Mouse (Mus musculus) CD4-positive, CD25-positive, alpha-beta regulatory T cell, adult 2 months (primary cell): ENCODE measurements around the gene Bhlha9.

Experiments
- DNase-seq: peaks from one replicate; pipeline ENCODE4 v3.0.0-alpha.2; 2012; ENCODE audit warnings: low read depth, low spot score

The Bhlha9 gene

GRCm38 (mm10) chr11:76671871-76672475 is at the start of gene Bhlha9:
Gene Bhlha9 (plus strand): TSS chr11:76672470.
- no peak for DNase-seq

GRCm38 (mm10) chr11:76622566-76623205 is 49.6 kb upstream of the Bhlha9 start:
- DNase-seq: peak; percentile 4

DNA sequence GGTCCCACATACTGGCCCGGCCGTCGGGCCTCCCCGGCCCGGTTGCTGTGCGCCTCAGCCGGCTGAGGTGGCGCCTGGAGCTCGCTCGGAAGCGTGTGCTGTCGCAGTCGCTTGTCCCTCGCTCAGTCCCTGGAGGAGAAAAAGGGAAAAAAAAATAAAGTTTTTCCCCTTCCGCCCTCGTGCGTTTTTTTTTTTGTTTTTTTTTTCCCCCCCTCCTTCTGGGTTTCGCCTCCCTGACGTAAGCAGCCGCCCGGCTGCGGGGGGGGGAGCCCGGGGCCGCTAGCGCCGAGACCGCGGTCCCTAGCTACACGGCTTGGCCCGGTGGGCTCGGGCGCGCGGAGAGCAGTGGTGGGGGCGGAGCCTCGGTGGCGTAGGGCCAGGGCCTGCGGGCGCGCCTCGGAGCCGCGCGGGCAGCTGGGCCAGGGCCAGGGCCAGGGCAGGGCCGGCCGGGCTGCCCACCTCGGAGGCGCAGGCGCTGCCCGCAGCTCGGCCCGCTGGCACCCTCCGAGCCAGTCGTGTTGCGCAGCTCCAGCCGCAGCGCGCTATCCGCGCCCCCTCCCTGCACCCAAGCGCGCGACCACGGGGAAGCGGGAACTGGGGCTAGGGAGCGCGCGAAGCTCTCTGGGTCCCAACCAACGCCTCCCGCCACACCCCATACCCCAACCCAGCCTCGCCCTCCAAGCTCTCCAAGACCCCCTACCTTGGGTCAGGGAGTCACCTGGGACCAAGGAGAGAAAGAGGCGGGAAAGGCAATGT is 48.9 kb upstream of the Bhlha9 start:
- DNase-seq: peak; percentile 15

DNA sequence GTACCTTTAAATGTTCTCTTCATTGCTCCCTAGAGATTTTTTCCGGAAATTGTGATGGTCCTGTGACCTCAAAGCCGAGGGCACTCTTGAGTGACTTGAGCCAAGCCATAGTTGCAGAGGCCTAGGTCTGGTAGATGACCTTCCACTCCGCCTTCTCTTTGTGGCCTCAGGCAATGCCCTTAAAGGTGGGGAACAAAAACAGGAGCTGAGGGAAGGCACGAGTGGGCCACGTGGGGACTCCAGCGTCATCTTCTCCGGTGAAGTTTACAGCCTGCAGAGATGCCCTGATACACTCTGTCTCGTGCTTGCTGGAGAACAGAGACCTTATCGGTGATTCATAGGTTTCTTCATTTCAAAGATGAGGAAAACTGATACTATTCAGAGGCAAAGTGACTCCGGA is 48.2 kb upstream of the Bhlha9 start:
- DNase-seq: no peak

GRCm38 (mm10) chr11:76624881-76625280 is 47.4 kb upstream of the Bhlha9 start:
- no peak for DNase-seq

DNA sequence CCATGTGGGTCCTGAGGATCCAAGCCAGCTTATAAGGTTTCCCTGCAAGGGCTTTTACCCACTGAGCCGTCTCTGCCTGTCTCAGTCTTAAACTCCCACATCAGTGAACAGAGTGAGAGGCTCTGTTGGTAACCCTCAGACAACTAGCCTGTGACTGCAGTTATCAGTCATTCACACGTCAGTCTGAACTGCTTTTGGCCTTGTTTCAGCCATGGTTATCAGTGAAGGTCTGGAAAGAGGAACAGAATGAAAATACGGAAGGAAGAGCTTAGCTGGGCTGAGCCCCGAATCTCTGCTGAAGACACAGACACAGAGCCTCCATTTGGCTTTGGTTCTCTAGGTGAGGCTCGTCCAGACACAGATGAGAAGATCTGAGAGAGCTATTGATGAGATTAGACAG is 43.7 kb upstream of the Bhlha9 start:
- no peak for DNase-seq

GRCm38 (mm10) chr11:76630023-76630422 is 42.2 kb upstream of the Bhlha9 start:
- DNase-seq: no peak

- DNase-seq: no peak
Measured at GRCm38 (mm10) chr11:76630487-76630886, 41.8 kb upstream of the Bhlha9 start.

GRCm38 (mm10) chr11:76639269-76639985 is 32.8 kb upstream of the Bhlha9 start:
- DNase-seq: no peak

- DNase-seq: no peak
Measured at GRCm38 (mm10) chr11:76640231-76640630, 32.0 kb upstream of the Bhlha9 start.

- no peak for DNase-seq
Measured at GRCm38 (mm10) chr11:76644257-76644656, 28.0 kb upstream of the Bhlha9 start.

DNA sequence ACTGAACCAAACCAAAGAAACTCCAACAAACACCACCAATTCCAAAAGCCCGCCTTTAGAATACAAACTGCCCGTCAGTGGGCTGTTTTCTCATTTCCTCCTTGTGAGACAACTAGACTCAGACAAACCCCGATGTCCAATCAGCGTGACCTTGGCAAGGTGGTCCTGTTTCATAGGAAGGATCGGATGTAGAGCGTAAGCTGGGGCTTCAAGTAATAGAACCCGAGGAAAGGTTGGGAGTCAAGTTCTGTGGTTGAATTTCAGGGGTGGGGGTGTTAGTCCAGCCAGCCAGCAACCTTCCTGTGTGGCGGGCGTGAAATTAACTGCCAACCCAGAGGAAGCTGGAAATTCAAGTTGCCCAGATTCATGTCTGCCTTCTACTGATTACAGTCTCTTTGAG is 27.2 kb upstream of the Bhlha9 start:
- DNase-seq: no peak

DNA sequence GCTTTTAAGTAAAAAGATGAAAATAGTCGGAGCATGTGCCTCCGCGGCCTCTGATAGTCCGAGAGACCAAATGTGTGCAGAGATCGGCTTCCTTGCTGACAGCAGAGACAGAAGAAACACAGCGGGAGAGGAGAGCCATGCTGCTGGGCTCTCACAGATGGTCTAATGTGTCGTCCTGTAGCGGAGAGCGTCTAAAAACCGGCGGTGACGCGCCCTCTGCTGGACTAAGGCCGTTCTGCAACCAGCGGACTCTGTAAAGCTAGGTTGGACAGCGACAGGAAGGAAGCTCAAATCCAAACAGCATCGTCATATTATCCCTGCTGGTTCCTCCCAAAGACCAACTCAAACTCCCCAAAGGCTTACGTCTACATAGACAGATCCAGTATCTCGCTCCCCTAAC is 26.3 kb upstream of the Bhlha9 start:
- peak; percentile 89 for DNase-seq

DNA sequence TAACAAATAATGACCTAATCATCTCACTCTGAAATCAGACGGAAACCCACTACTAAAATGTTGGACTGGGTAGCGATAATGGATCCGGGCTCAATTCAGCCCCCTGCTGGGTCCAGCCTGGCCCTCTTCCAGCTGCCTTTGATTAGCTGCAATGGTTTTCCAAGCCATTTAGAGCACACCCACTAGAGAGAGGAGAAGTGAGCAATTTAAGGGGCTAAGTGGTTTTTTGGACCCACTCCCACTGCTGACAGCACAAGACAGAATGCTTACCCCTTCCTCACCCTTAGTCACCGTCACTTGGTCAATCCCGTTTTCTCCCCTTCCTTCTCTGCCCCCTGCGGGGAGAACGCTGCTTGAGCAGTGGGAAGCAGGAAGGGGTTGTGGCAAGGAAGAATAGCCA is 25.2 kb upstream of the Bhlha9 start:
- no peak for DNase-seq

GRCm38 (mm10) chr11:76647500-76647899 is 24.8 kb upstream of the Bhlha9 start:
- peak; percentile 86 for DNase-seq

DNA sequence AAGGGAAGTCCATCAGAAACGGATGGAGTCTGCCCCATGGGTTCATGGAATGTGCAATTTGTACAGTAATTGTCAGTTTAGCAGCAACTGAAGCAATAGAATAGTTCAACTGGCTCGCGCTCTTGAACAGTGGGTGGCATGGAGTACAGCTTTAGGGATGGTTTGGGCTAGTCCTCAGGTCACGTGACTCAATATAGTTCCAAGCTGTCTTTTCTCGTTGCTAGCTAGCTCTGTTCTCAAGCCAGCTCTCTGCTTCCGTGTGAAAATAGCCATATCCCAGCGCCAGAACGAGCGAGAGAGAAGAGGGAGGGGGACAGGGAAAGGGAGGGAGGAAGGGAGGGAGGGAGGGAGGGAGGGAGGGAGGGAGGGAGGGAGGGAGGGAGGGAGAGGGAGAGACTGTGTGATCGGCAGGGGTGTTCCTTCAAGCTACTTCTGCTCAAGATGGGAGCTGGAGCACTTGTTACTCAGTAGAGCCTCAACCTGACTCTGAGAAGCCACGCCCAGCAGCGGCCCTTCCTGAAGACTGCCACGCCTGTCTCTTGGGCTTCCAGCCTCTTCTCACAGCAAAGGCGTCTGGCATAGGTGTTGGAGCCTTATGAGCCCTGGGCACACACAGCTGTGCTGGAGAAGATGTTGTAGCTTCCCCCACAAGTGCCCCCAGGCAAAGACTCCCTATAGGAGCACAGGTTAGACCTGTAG is 21.3 kb upstream of the Bhlha9 start:
- no peak for DNase-seq

DNA sequence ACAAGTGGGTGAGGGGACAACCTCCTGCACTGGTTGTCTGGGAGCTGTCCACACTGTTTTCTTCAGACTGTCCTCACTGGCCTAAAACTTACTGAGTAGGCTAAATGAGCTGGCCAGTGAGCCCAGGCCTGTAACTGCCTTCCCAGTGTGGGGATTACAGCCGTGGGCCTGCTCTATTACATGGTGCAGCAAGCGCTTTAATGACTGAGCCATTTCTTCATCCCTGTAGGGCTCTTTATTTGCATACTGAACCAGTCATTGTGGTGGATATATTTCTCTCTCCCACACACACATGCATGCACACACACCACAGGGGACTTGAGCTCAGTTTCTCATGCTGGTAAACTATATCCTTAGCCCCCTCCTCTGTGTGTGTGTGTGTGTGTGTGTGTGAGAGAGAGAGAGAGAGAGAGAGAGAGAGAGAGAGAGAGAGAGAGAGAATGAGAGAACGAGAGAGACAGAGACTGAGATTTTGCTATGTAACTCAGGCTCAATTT is 19.4 kb upstream of the Bhlha9 start:
- no peak for DNase-seq

- DNase-seq: peak; percentile 57
Measured at GRCm38 (mm10) chr11:76655106-76655505, 17.2 kb upstream of the Bhlha9 start.

GRCm38 (mm10) chr11:76657450-76657970 is 14.8 kb upstream of the Bhlha9 start:
- DNase-seq: no peak

DNA sequence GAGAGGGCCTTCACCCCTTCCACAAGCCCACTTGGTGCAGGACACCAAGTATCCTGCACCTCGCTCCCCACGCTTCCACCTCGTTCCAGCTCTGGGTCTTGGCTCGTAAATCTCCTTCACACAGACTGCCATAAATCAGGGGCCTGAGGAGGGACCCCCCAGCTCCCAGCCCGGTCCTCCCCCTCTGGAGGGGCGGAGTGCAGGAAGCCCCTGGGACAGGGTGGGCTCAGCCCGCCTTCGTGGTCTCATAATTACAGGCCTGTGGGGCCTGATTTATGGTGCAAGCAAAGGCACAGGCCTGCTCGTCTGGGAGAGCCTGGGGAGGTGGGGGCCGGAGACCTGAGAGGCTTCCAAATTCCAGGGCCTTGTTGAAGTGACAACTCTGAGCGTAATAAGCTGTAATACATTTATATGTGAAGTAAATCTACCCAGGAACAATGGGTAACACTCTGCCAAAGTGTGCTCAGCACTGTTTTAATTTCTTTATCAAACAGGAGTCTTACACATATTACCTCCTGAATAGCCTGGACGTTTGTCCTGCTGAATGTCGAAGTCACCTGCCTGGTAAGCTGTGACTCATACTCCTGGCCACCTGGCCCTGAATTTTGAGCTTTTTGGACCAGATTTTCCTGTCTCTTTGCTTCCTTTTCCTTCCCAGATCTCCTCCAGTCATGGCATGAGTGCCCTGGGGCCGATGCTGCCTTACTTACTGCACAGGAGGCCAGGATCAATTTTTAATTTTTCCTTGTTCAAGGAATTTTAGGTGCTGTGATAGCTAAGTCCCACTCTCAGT is 12.9 kb upstream of the Bhlha9 start:
- no peak for DNase-seq
